Mouse (Mus musculus): Measurements from ENCODE around the gene Fkbpl. TPM values are rescaled to one million over a fixed set of nuclear protein-coding genes. Genes with fewer than 3 reads are reported as not detected.
A peak's percentile ranks its signal among the peaks of the same experiment; 100 is the strongest.

The Fkbpl gene
- polyA plus RNA-seq, 1 experiment from 2014 or later = 15.8 TPM

DNA sequence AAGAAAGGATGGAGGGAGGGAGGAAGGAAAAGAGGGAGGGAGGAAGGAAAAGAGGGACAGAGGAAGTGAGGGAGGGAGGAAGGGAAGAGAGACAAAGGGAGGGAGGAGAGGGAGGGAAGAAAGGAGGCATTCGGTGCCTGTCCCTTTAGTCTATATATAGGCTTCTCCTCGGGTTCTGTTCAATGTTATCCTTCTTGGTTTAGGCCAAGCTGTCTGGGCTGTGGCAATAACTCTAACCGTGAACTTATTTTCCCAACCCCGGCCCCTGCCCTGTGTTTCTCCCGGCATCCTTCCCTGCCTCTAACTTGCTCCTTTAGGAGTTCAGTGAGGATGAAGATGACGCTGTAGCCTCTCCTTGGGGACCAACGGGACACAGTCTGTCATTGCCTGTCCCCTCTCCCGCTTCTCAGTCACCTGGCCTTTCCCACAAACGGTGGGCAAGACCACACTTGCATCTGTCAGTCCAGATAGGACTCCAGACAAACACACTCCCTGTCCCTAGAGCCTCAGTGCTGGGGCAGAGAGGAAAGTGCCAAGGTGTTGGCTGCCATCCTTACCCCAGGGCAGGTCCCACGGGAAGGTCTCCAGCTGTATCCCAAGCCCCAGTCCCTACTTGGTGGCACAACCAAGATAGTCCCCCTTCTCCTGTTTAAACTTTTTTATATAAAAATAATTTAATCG is 30.1 kb downstream of the Fkbpl start:
- peaks cover 75% of the 10 kb centered on the region for H3K27me3 ChIP-seq (replicated peaks)
- H3K4me3 ChIP-seq (replicated peaks) = no peak overlapping the region
- H3K4me1 ChIP-seq = peaks cover 19% of the 10 kb centered on the region
- H3K9ac ChIP-seq (replicated peaks) = no peak overlapping the region
- no peaks in the 10 kb centered on the region for H3K9me3 ChIP-seq (replicated peaks)
- H3K27ac ChIP-seq (replicated peaks) = no peak overlapping the region
- no peak overlapping the region for H3K4me2 ChIP-seq
- H3K36me3 ChIP-seq = no peaks in the 10 kb centered on the region
- no peak for ATAC-seq (ENCODE audit: low FRiP score)
- 69% methylated on average over 11 of the region's 11 CpGs for WGBS

DNA sequence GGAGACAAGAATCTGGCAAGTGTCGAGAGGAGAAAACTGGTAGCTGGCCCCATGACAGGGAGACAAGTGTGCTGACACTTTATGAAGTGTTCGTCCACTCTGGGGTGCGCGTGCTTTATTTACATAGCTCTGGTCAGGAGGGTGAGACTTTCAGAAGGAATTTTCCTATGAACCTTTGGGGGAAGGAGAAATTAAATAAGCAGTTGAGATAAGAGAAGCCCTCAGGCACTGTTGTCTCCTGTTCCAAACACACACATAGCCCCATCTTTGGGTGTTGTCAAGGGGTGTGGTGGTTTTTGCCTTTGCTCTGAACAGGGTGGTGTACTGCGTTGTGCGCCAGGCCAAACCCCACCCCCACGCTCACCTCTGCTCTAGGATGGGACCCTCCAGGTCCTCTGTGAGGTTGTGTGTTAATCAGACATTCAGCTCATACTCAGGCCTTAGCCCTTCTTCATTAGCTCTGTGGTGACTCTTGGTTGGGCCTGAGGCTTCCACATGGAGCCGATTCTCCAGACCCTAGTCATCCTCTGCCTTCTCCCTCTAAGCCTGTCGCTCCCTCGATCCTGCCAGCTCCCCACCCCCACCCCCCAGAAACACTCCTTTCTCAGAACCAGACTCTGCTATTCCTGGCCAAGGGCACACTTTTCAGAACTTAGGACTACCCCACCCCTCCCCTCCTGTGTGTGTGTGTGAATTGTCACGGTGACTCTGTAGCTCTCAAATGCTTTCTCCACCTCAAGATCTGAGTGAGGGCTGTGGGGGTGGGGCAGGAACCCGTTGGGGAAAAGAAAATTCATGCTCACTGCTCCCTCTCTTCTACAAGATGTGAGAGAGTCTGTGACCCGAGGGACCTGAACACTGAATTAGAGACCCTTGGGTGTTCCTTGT is 30.9 kb downstream of the Fkbpl start:
- peaks cover 71% of the 10 kb centered on the region for H3K27me3 ChIP-seq (replicated peaks)

DNA sequence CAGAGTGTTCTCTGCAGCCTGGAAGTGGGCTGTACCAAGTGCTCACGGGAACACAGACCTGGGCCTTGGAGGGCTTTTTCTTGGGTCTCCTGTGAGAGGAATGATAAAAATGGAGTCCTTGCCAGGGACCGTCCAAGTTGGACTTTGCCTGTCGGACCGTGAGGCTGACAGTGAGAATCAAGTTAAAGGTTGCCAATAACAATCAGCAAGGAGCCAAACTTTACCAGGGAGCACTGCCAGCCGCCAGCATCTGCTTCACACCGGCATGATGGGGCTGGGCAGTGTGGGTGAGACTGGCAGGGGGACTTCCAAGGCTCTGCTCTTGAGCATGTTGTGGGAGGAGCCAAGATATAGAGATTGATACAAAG is 31.5 kb downstream of the Fkbpl start:
- peaks cover 65% of the 10 kb centered on the region for H3K27me3 ChIP-seq (replicated peaks)
- no peak overlapping the region for H3K4me3 ChIP-seq (replicated peaks)
- no peaks in the 10 kb centered on the region for H3K9me3 ChIP-seq (replicated peaks)
- H3K4me2 ChIP-seq = no peak overlapping the region
- H3K9ac ChIP-seq (replicated peaks) = no peak overlapping the region
- H3K27ac ChIP-seq (replicated peaks) = no peak overlapping the region
- peaks cover 17% of the 10 kb centered on the region for H3K4me1 ChIP-seq
- WGBS = 80% methylated on average over 6 of the region's 6 CpGs
- no peak for ATAC-seq (ENCODE audit: low FRiP score)
- no peaks in the 10 kb centered on the region for H3K36me3 ChIP-seq

More for the DNA sequence above, 30.9 kb downstream of the Fkbpl start:
- Histone ChIP-seq H3K9me3 (replicated peaks) (no peaks in the 10 kb centered on the region), H3K36me3 (no peaks in the 10 kb centered on the region), H3K4me1 (peaks cover 19% of the 10 kb centered on the region), H3K4me3 (replicated peaks) (no peak overlapping the region), H3K4me2 (no peak overlapping the region), H3K9ac (replicated peaks) (no peak overlapping the region), H3K27ac (replicated peaks) (no peak overlapping the region)
- ATAC-seq (ENCODE audit: low FRiP score) = no peak
- WGBS = 76% methylated on average over 13 of the region's 13 CpGs

DNA sequence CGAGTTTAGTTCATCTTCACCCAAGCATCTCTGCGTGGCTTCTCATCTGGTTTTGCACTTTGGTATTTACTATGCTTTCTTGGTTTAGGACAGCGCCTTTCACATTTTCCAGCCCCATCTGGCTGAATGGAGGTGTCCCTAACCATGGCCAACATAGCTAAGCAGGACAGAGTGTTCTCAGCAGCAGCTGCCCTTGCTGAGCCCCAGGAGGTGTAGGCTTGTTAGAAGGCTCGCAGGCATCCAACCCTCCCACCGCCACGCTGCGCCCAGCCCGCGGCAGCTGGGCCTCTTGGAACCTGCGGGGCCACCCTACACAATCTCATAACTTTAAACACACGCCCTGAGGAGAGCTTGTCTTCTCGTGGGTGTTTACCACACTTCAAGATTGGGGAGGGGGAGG is 32.1 kb downstream of the Fkbpl start:
- 81% methylated on average over 12 of the region's 12 CpGs for WGBS
- H3K27me3 ChIP-seq (replicated peaks) = peaks cover 59% of the 10 kb centered on the region
- no peak overlapping the region for H3K9ac ChIP-seq (replicated peaks)
- no peak overlapping the region for H3K4me2 ChIP-seq
- no peaks in the 10 kb centered on the region for H3K9me3 ChIP-seq (replicated peaks)
- no peaks in the 10 kb centered on the region for H3K36me3 ChIP-seq
- H3K27ac ChIP-seq (replicated peaks) = no peak overlapping the region
- no peak overlapping the region for H3K4me3 ChIP-seq (replicated peaks)
- ATAC-seq (ENCODE audit: low FRiP score) = no peak
- peaks cover 11% of the 10 kb centered on the region for H3K4me1 ChIP-seq

DNA sequence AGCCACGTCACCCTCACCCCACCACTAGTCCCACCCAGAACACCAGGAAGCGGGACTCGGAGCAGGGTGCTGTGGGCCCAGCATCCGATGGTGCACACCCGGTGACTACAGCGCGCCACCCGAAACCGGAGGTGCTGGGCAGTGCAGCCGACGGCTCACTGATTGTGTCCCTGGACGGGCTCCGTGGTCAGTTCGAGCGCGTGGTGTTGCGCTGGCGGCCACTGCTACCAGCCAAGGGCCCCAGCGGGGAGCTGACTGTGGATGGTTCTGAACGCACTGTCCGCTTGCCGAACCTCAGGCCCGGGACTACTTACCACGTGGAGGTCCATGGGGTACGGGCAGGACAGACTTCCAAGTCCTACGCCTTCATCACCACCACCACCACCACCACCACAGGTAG is 35.6 kb downstream of the Fkbpl start:
- Histone ChIP-seq H3K4me1 (peaks cover 5% of the 10 kb centered on the region; the same call in 1 of the 2 replicates), H3K27ac (replicated peaks) (no peak overlapping the region), H3K9ac (replicated peaks) (no peak overlapping the region), H3K36me3 (no peaks in the 10 kb centered on the region), H3K4me3 (replicated peaks) (no peak overlapping the region), H3K9me3 (replicated peaks) (no peaks in the 10 kb centered on the region), H3K4me2 (no peak overlapping the region), H3K27me3 (replicated peaks) (peaks cover 28% of the 10 kb centered on the region; the same call in 1 of the 2 replicates)
- no peak for ATAC-seq (ENCODE audit: low FRiP score)
- WGBS = 84% methylated on average over 26 of the region's 26 CpGs

DNA sequence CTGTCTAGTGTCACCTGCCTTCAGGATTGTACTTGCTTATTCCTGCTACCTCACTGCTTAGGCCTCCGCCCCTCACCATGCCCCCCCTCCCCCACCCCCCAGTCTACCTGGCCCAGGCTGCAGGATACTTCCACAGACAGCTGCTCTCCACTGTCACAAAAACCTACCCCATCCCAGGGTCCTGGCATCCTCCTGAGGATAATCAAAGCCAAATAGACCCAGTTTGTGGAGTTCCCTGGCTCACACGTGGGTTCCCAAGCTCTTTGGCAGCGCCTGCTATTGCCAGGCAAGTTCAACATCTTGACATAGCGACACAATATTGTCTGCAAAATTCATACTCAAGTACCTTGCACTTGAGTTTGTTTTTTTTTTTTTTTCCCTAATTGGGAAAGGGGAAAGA is 36.1 kb downstream of the Fkbpl start:
- Histone ChIP-seq H3K36me3 (no peaks in the 10 kb centered on the region), H3K4me2 (no peak overlapping the region), H3K9me3 (replicated peaks) (no peaks in the 10 kb centered on the region), H3K4me3 (replicated peaks) (no peak overlapping the region), H3K27ac (replicated peaks) (no peak overlapping the region), H3K27me3 (replicated peaks) (peaks cover 24% of the 10 kb centered on the region; the same call in 1 of the 2 replicates), H3K9ac (replicated peaks) (no peak overlapping the region), H3K4me1 (peaks cover 10% of the 10 kb centered on the region; the same call in 1 of the 2 replicates)
- 88% methylated on average over 4 of the region's 4 CpGs for WGBS
- ATAC-seq (ENCODE audit: low FRiP score) = no peak

DNA sequence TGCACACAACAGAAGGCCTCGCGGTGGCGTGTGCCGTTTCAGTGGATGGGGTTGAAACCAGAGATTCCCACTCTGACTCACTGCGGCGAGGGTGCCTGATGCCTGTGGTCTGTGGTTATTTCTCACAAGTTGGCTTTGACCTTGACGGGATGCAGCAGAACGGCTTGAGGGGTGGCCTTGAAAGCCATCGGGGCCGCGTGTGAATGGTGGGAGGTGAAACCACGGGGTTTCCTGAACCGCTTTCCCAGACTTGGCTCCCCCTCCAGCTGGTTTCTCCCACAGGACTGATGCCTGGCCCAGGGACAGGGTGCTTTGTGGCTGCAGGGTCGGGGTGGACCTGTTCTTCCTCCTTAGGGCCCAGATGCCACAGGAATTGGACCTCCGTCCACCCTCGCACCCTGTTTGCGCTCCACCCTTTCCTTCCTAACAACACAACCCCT is 36.6 kb downstream of the Fkbpl start:
- Histone ChIP-seq H3K36me3 (no peaks in the 10 kb centered on the region), H3K4me3 (replicated peaks) (no peak overlapping the region), H3K4me1 (peaks cover 10% of the 10 kb centered on the region; the same call in 1 of the 2 replicates), H3K9ac (replicated peaks) (no peak overlapping the region), H3K27me3 (replicated peaks) (peaks cover 20% of the 10 kb centered on the region; the same call in 1 of the 2 replicates), H3K27ac (replicated peaks) (no peak overlapping the region), H3K4me2 (no peak overlapping the region), H3K9me3 (replicated peaks) (no peaks in the 10 kb centered on the region)
- WGBS = 82% methylated on average over 17 of the region's 17 CpGs
- ATAC-seq (ENCODE audit: low FRiP score) = no peak

DNA sequence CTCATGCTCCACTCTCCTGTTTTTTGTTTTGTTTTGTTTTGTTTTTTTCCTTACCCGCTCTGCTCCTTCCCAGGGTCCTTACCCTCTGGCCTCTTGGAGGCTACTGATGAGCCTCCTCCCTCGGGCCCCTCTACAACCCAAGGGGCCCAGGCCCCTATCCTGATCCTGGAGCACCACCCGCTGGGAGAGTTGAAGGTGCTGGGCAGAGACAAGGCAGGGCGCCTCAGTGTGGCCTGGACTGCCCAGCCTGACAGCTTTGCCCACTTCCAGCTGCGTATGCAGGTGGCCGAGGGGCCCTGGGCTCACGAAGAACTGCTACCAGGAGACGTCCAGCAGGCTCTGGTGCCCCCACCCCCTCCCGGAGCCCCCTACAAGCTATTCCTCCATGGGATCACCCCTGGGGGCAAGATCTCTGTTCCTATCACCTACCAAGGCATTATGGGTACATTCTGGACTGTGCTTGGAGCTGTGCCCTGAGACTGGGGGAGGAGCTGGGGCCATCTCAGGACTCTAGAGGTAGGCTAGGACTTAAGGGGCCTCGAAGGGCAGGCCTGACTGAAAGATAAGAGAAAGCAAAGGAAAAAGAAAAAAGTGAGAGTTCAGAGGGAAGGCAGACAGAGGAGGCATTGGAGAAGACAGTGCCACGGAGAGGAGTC is 37.4 kb downstream of the Fkbpl start:
- Histone ChIP-seq H3K4me3 (replicated peaks) (no peak overlapping the region), H3K27me3 (replicated peaks) (peaks cover 12% of the 10 kb centered on the region; the same call in 1 of the 2 replicates), H3K4me1 (peaks cover 10% of the 10 kb centered on the region; the same call in 1 of the 2 replicates), H3K4me2 (no peak overlapping the region), H3K9ac (replicated peaks) (no peak overlapping the region), H3K36me3 (no peaks in the 10 kb centered on the region), H3K27ac (replicated peaks) (no peak overlapping the region), H3K9me3 (replicated peaks) (no peaks in the 10 kb centered on the region)
- WGBS = 78% methylated on average over 11 of the region's 11 CpGs
- ATAC-seq (ENCODE audit: low FRiP score) = no peak

DNA sequence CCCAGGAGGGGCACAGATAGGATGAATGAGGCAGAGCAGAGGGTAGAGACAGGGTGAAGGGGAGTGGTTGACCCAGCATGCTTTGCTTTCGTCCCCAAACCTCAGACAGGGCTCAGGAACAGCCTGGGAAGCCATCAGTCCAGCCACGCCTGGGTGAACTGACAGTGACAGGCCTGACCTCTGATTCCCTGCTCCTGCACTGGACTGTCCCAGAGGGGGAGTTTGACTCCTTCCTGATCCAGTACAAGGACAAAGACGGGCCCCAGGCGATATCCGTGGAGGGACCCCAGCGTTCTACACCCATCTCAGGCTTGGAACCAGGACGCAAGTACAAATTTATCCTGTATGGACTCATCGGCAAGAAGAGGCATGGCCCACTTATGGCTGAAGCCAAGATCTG is 38.6 kb downstream of the Fkbpl start:
- H3K27ac ChIP-seq (replicated peaks) = no peak overlapping the region
- no peaks in the 10 kb centered on the region for H3K9me3 ChIP-seq (replicated peaks)
- H3K9ac ChIP-seq (replicated peaks) = no peak overlapping the region
- H3K4me1 ChIP-seq = peaks cover 10% of the 10 kb centered on the region; the same call in 1 of the 2 replicates
- H3K36me3 ChIP-seq = no peaks in the 10 kb centered on the region
- H3K27me3 ChIP-seq (replicated peaks) = peaks cover 12% of the 10 kb centered on the region; the same call in 1 of the 2 replicates
- ATAC-seq (ENCODE audit: low FRiP score) = no peak
- no peak overlapping the region for H3K4me2 ChIP-seq
- WGBS = 82% methylated on average over 8 of the region's 8 CpGs
- H3K4me3 ChIP-seq (replicated peaks) = no peak overlapping the region

DNA sequence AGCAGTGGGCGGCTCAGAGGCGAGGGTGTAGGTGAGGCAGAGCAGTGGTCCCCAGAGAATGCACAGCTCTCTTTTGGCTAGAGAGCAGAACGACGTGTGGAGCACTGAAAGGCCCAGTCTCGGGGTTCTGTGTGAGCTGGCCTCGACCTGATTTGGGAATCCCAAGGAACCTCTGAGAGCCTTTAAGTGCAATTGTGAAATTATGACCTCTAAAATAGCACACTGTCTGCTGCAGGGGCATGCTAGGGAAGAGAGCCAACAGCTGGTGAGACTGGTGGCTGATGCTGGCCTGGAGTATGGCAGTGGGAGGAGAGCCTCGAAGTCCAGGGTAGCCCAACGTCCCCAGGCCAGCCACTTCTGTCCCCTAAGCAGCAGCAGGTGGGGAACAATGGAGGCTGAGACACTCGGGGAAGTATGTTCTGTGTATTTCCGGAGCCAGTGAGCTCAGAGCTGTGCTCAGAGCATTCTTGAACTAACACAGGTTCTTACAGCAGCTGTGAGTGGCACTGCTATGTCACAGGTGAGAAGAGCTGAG is 39.2 kb downstream of the Fkbpl start:
- H3K4me1 ChIP-seq = peaks cover 10% of the 10 kb centered on the region; the same call in 1 of the 2 replicates
- no peak overlapping the region for H3K9ac ChIP-seq (replicated peaks)
- no peak overlapping the region for H3K4me3 ChIP-seq (replicated peaks)
- H3K9me3 ChIP-seq (replicated peaks) = no peaks in the 10 kb centered on the region
- no peak overlapping the region for H3K27ac ChIP-seq (replicated peaks)
- H3K36me3 ChIP-seq = no peaks in the 10 kb centered on the region
- no peak for ATAC-seq (ENCODE audit: low FRiP score)
- peaks cover 9% of the 10 kb centered on the region; the same call in 1 of the 2 replicates for H3K27me3 ChIP-seq (replicated peaks)
- H3K4me2 ChIP-seq = no peak overlapping the region
- WGBS = 70% methylated on average over 10 of the region's 10 CpGs

DNA sequence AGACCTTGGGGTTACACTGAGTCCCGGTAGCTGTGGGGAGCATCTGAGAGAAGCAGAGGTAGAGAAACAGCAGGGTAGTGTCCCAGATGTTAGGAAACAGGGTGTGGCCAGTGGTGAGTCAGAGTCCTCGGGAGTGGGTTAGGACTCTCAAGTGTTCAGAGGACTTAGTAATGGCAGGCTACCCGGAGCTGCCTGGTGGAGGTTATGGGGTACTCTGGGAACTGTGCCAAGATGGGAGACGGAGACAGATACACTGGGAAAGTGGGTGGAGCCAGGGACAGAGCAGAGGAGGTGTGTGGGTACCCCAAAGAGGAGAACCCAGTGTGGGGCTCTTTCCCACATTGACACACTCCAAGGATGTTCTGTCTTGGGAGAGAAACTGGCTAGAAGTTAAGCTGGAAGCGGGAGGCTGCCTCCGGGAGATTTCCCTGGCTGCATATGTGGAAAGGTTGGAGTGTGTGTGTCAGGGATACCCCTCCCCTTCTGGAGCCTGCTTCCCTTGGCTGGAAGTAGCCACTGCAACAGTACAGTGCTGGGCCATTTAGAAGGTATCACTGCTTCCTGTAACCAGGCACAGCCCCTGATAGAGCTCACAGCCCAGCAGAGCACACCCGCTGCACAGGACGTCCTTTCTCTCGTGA is 39.8 kb downstream of the Fkbpl start:
- 64% methylated on average over 9 of the region's 9 CpGs for WGBS
- ATAC-seq (ENCODE audit: low FRiP score) = no peak

More for the DNA sequence above, 39.8 kb downstream of the Fkbpl start:
- H3K36me3 ChIP-seq = no peaks in the 10 kb centered on the region
- no peak overlapping the region for H3K4me3 ChIP-seq (replicated peaks)
- no peak overlapping the region for H3K4me2 ChIP-seq
- H3K27ac ChIP-seq (replicated peaks) = 0 out of 2 replicates have a peak overlapping the region, but pooled peaks have one; percentile 8
- no peak overlapping the region for H3K9ac ChIP-seq (replicated peaks)
- peaks cover 10% of the 10 kb centered on the region; the same call in 1 of the 2 replicates for H3K4me1 ChIP-seq
- H3K9me3 ChIP-seq (replicated peaks) = no peaks in the 10 kb centered on the region
- 0 out of 2 replicates have a peak, but pooled peaks cover 5% of the 10 kb centered on the region for H3K27me3 ChIP-seq (replicated peaks)
